Mouse (Mus musculus): ENCODE data around the gene Olfr588-ps1. TPM values are rescaled to one million over a fixed set of nuclear protein-coding genes. Genes with fewer than 3 reads are reported as not detected.
"Not testable (repeated sequence)": the region's sequence is repeated elsewhere in the genome, so short reads cannot be mapped to it uniquely, and the experiment has no call there.

Olfr588-ps1 gene
- not detected in 2 replicates for polyA plus RNA-seq (2016; fragmentation: Nextera tagmentation; extraction: Ambion mirVana)

- H3K4me2 ChIP-seq: no peak within 1 kb of the TSS
- no peak for ATAC-seq (ENCODE audit: insufficient number of reproducible peaks, low FRiP score)
- 72% methylated on average over 1 of the region's 1 CpGs for WGBS
- no peak within 1 kb of the TSS for H3K27ac ChIP-seq (ENCODE audit: poor library complexity, severe bottlenecking)
- no peak within 1 kb of the TSS for H3K9ac ChIP-seq
- H3K4me3 ChIP-seq: no peak within 1 kb of the TSS
- H3K27me3 ChIP-seq (replicated peaks): no peaks in the 10 kb centered on the region
- no peaks in the 10 kb centered on the region for H3K9me3 ChIP-seq (replicated peaks)
- no peaks in the 10 kb centered on the region for H3K36me3 ChIP-seq
- H3K4me1 ChIP-seq (replicated peaks): no peaks in the 10 kb centered on the region
Measured at GRCm38 (mm10) chr7:103140579-103140978, at the start of gene Olfr588-ps1. Olfr588-ps1 (plus strand) TSS chr7:103140879.

GRCm38 (mm10) chr7:103097420-103097819 is 43.3 kb upstream of the Olfr588-ps1 start, which contains the start of gene Olfr585:
Olfr585 (plus strand) TSS chr7:103097720.
- no peak within 1 kb of the TSS for H3K4me3 ChIP-seq
- H3K36me3 ChIP-seq: no peaks in the 10 kb centered on the region
- no peak within 1 kb of the TSS for H3K27ac ChIP-seq (ENCODE audit: poor library complexity, severe bottlenecking)
- no peaks in the 10 kb centered on the region for H3K9me3 ChIP-seq (replicated peaks)
- no peak within 1 kb of the TSS for H3K9ac ChIP-seq
- 72% methylated on average over 1 of the region's 1 CpGs for WGBS
- ATAC-seq (ENCODE audit: insufficient number of reproducible peaks, low FRiP score): no peak
- H3K4me2 ChIP-seq: no peak within 1 kb of the TSS
- H3K4me1 ChIP-seq (replicated peaks): no peaks in the 10 kb centered on the region
- no peaks in the 10 kb centered on the region for H3K27me3 ChIP-seq (replicated peaks)

- WGBS: 36% methylated on average over 3 of the region's 3 CpGs
- no peaks in the 10 kb centered on the region for H3K27me3 ChIP-seq (replicated peaks)
- H3K9me3 ChIP-seq (replicated peaks): no peaks in the 10 kb centered on the region
- ATAC-seq (ENCODE audit: insufficient number of reproducible peaks, low FRiP score): no peak
- no peak overlapping the region for H3K4me2 ChIP-seq
- no peaks in the 10 kb centered on the region for H3K36me3 ChIP-seq
- no peak overlapping the region for H3K27ac ChIP-seq (ENCODE audit: poor library complexity, severe bottlenecking)
- no peak overlapping the region for H3K9ac ChIP-seq
- no peak overlapping the region for H3K4me3 ChIP-seq
- H3K4me1 ChIP-seq (replicated peaks): no peaks in the 10 kb centered on the region
Measured at GRCm38 (mm10) chr7:103119406-103119805, 21.3 kb upstream of the Olfr588-ps1 start.

GRCm38 (mm10) chr7:103125538-103125937 is 15.1 kb upstream of the Olfr588-ps1 start, which contains the start of gene Olfr586:
Olfr586 (minus strand) TSS chr7:103125638.
- Histone ChIP-seq H3K27me3 (replicated peaks) (no peaks in the 10 kb centered on the region), H3K4me1 (replicated peaks) (no peaks in the 10 kb centered on the region), H3K36me3 (no peaks in the 10 kb centered on the region), H3K4me2 (no peak within 1 kb of the TSS), H3K9ac (no peak within 1 kb of the TSS), H3K27ac (ENCODE audit: poor library complexity, severe bottlenecking) (no peak within 1 kb of the TSS), H3K4me3 (no peak within 1 kb of the TSS), H3K9me3 (replicated peaks) (no peaks in the 10 kb centered on the region)
- WGBS: 86% methylated on average over 3 of the region's 3 CpGs
- no peak for ATAC-seq (ENCODE audit: insufficient number of reproducible peaks, low FRiP score)

- Histone ChIP-seq H3K27ac (ENCODE audit: poor library complexity, severe bottlenecking) (no peak within 1 kb of the TSS), H3K36me3 (no peaks in the 10 kb centered on the region), H3K9ac (no peak within 1 kb of the TSS), H3K4me3 (no peak within 1 kb of the TSS), H3K9me3 (replicated peaks) (no peaks in the 10 kb centered on the region), H3K4me1 (replicated peaks) (no peaks in the 10 kb centered on the region), H3K27me3 (replicated peaks) (no peaks in the 10 kb centered on the region), H3K4me2 (no peak within 1 kb of the TSS)
- ATAC-seq (ENCODE audit: insufficient number of reproducible peaks, low FRiP score): no peak
- WGBS: 47% methylated on average over 2 of the region's 2 CpGs
Measured at GRCm38 (mm10) chr7:103156256-103156655, 15.6 kb downstream of the Olfr588-ps1 start, which contains the start of gene Olfr589. Olfr589 (minus strand) TSS chr7:103156356.

- H3K9me3 ChIP-seq (replicated peaks): no peaks in the 10 kb centered on the region
- H3K4me3 ChIP-seq: no peak overlapping the region
- H3K4me2 ChIP-seq: no peak overlapping the region
- H3K36me3 ChIP-seq: no peaks in the 10 kb centered on the region
- H3K27ac ChIP-seq (ENCODE audit: poor library complexity, severe bottlenecking): no peak overlapping the region
- ATAC-seq (ENCODE audit: insufficient number of reproducible peaks, low FRiP score): no peak
- no peaks in the 10 kb centered on the region for H3K4me1 ChIP-seq (replicated peaks)
- H3K27me3 ChIP-seq (replicated peaks): no peaks in the 10 kb centered on the region
- H3K9ac ChIP-seq: no peak overlapping the region
- WGBS: 82% methylated on average over 5 of the region's 5 CpGs
Measured at GRCm38 (mm10) chr7:103169697-103170096, 29.0 kb downstream of the Olfr588-ps1 start.

GRCm38 (mm10) chr7:103178240-103178639 is 37.6 kb downstream of the Olfr588-ps1 start, which contains the start of gene Olfr591:
Olfr591 (minus strand) TSS chr7:103178340.
- Histone ChIP-seq H3K4me1 (replicated peaks) (no peaks in the 10 kb centered on the region), H3K36me3 (no peaks in the 10 kb centered on the region), H3K27me3 (replicated peaks) (no peaks in the 10 kb centered on the region), H3K4me3 (no peak within 1 kb of the TSS), H3K9me3 (replicated peaks) (0 out of 2 replicates have a peak, but pooled peaks cover 5% of the 10 kb centered on the region), H3K9ac (no peak within 1 kb of the TSS), H3K27ac (ENCODE audit: poor library complexity, severe bottlenecking) (no peak within 1 kb of the TSS), H3K4me2 (no peak within 1 kb of the TSS)
- 74% methylated on average over 1 of the region's 1 CpGs for WGBS
- no peak for ATAC-seq (ENCODE audit: insufficient number of reproducible peaks, low FRiP score)

GRCm38 (mm10) chr7:103184503-103184902 is 43.8 kb downstream of the Olfr588-ps1 start, which contains the start of gene Olfr592:
Olfr592 (plus strand) TSS chr7:103184803.
- not testable (repeated sequence) for H3K9ac ChIP-seq; H3K27me3 ChIP-seq (replicated peaks); H3K36me3 ChIP-seq; H3K27ac ChIP-seq (ENCODE audit: poor library complexity, severe bottlenecking); H3K9me3 ChIP-seq (replicated peaks); H3K4me1 ChIP-seq (replicated peaks); H3K4me2 ChIP-seq; H3K4me3 ChIP-seq; ATAC-seq (ENCODE audit: insufficient number of reproducible peaks, low FRiP score)
- WGBS: 52% methylated on average over 1 of the region's 1 CpGs

Other genes starting within 250 kb of the Olfr588-ps1 start
- not detected in 2 replicates for gene Olfr569, start 250.0 kb upstream of the Olfr588-ps1 start, polyA plus RNA-seq (2016; fragmentation: Nextera tagmentation; extraction: Ambion mirVana)
- gene Olfr570, start 246.3 kb upstream of the Olfr588-ps1 start, polyA plus RNA-seq (2016; fragmentation: Nextera tagmentation; extraction: Ambion mirVana): not detected in 2 replicates
- not detected in 2 replicates for gene Olfr571, start 223.3 kb upstream of the Olfr588-ps1 start, polyA plus RNA-seq (2016; fragmentation: Nextera tagmentation; extraction: Ambion mirVana)
- not detected in 2 replicates for gene Olfr572, start 216.5 kb upstream of the Olfr588-ps1 start, polyA plus RNA-seq (2016; fragmentation: Nextera tagmentation; extraction: Ambion mirVana)
- not detected in 2 replicates for gene Olfr573-ps1, start 198.3 kb upstream of the Olfr588-ps1 start, polyA plus RNA-seq (2016; fragmentation: Nextera tagmentation; extraction: Ambion mirVana)
- gene Olfr574, start 192.4 kb upstream of the Olfr588-ps1 start, polyA plus RNA-seq (2016; fragmentation: Nextera tagmentation; extraction: Ambion mirVana): not detected in 2 replicates
- gene Olfr575, start 182.1 kb upstream of the Olfr588-ps1 start, polyA plus RNA-seq (2016; fragmentation: Nextera tagmentation; extraction: Ambion mirVana): not detected in 2 replicates
- gene Olfr576, start 178.2 kb upstream of the Olfr588-ps1 start, polyA plus RNA-seq (2016; fragmentation: Nextera tagmentation; extraction: Ambion mirVana): not detected in 2 replicates
- gene Olfr577, start 164.9 kb upstream of the Olfr588-ps1 start, polyA plus RNA-seq (2016; fragmentation: Nextera tagmentation; extraction: Ambion mirVana): not detected in 2 replicates
- gene Olfr578, start 151.6 kb upstream of the Olfr588-ps1 start, polyA plus RNA-seq (2016; fragmentation: Nextera tagmentation; extraction: Ambion mirVana): not detected in 2 replicates
- gene Olfr582, start 102.9 kb upstream of the Olfr588-ps1 start, polyA plus RNA-seq (2016; fragmentation: Nextera tagmentation; extraction: Ambion mirVana): not detected in 2 replicates
- not detected in 2 replicates for gene Olfr583, start 89.6 kb upstream of the Olfr588-ps1 start, polyA plus RNA-seq (2016; fragmentation: Nextera tagmentation; extraction: Ambion mirVana)
- not detected in 2 replicates for gene Olfr584, start 59.0 kb upstream of the Olfr588-ps1 start, polyA plus RNA-seq (2016; fragmentation: Nextera tagmentation; extraction: Ambion mirVana)
- gene Olfr585, start 43.2 kb upstream of the Olfr588-ps1 start, polyA plus RNA-seq (2016; fragmentation: Nextera tagmentation; extraction: Ambion mirVana): not detected in 2 replicates
- gene Olfr586, start 15.2 kb upstream of the Olfr588-ps1 start, polyA plus RNA-seq (2016; fragmentation: Nextera tagmentation; extraction: Ambion mirVana): not detected in 2 replicates
- not detected in 2 replicates for gene Olfr589, start 15.5 kb downstream of the Olfr588-ps1 start, polyA plus RNA-seq (2016; fragmentation: Nextera tagmentation; extraction: Ambion mirVana)
- not detected in 2 replicates for gene Olfr591, start 37.5 kb downstream of the Olfr588-ps1 start, polyA plus RNA-seq (2016; fragmentation: Nextera tagmentation; extraction: Ambion mirVana)
- not detected in 2 replicates for gene Olfr592, start 43.9 kb downstream of the Olfr588-ps1 start, polyA plus RNA-seq (2016; fragmentation: Nextera tagmentation; extraction: Ambion mirVana)
- gene Olfr593, start 71.0 kb downstream of the Olfr588-ps1 start, polyA plus RNA-seq (2016; fragmentation: Nextera tagmentation; extraction: Ambion mirVana): not detected in 2 replicates
- not detected in 2 replicates for gene Olfr594, start 76.1 kb downstream of the Olfr588-ps1 start, polyA plus RNA-seq (2016; fragmentation: Nextera tagmentation; extraction: Ambion mirVana)
- gene Usp17ld, start 111.6 kb downstream of the Olfr588-ps1 start, polyA plus RNA-seq (2016; fragmentation: Nextera tagmentation; extraction: Ambion mirVana): not detected in 2 replicates
- not detected in 2 replicates for gene Olfr596, start 164.8 kb downstream of the Olfr588-ps1 start, polyA plus RNA-seq (2016; fragmentation: Nextera tagmentation; extraction: Ambion mirVana)
- not detected in 2 replicates for gene Olfr597, start 175.4 kb downstream of the Olfr588-ps1 start, polyA plus RNA-seq (2016; fragmentation: Nextera tagmentation; extraction: Ambion mirVana)
- gene Olfr598, start 182.7 kb downstream of the Olfr588-ps1 start, polyA plus RNA-seq (2016; fragmentation: Nextera tagmentation; extraction: Ambion mirVana): not detected in 2 replicates
- gene Olfr599, start 195.0 kb downstream of the Olfr588-ps1 start, polyA plus RNA-seq (2016; fragmentation: Nextera tagmentation; extraction: Ambion mirVana): not detected in 2 replicates
- gene Olfr600, start 208.8 kb downstream of the Olfr588-ps1 start, polyA plus RNA-seq (2016; fragmentation: Nextera tagmentation; extraction: Ambion mirVana): not detected in 2 replicates
- not detected in 2 replicates for gene Olfr601, start 221.8 kb downstream of the Olfr588-ps1 start, polyA plus RNA-seq (2016; fragmentation: Nextera tagmentation; extraction: Ambion mirVana)
- not detected in 2 replicates for gene Olfr603, start 245.3 kb downstream of the Olfr588-ps1 start, polyA plus RNA-seq (2016; fragmentation: Nextera tagmentation; extraction: Ambion mirVana)

Data from heart, embryonic 12.5 days (tissue).